In genomic region chr4:58994762-58995161, GRCm38 (mm10) we compare ENCODE assay signal across 12 mouse cellular contexts. TPM values are rescaled to one million over a fixed set of nuclear protein-coding genes. Genes with fewer than 3 reads are reported as not detected.
DNase-seq lines count a peak whose midpoint lies in the region; ATAC-seq and TF ChIP-seq lines count a peak whose summit lies in the region.
"Had no signal": no experiment of that assay in that cellular context is flagged by ENCODE, and none has a peak within 500 bp of the region (broad histone marks: within the 10 kb centered on the region; RNA-seq: fewer than 3 reads in every experiment).

Gene Dnajc25 (plus strand): TSS chr4:58995062.

- H3K27me3 ChIP-seq in embryonic facial prominence, embryonic 12.5 days = no peaks in the 10 kb centered on the region
- H3K27me3 ChIP-seq in embryonic facial prominence, embryonic 10.5 days (replicated peaks; ENCODE audit: low read depth, poor library complexity, severe bottlenecking) = no peaks in the 10 kb centered on the region

- 0 out of 2 replicates have a peak, but pooled peaks cover 4% of the 10 kb centered on the region for H3K9me3 ChIP-seq in embryonic facial prominence, embryonic 12.5 days
- no peaks in the 10 kb centered on the region for H3K9me3 ChIP-seq in embryonic facial prominence, embryonic 10.5 days
- no peaks in the 10 kb centered on the region for H3K9me3 ChIP-seq in ES-E14 (ENCODE audit: control insufficient read depth, insufficient read depth, low read depth, low read length)

- H3K27ac ChIP-seq in embryonic facial prominence, embryonic 12.5 days = no peak within 1 kb of the TSS
- no peak within 1 kb of the TSS for H3K27ac ChIP-seq in embryonic facial prominence, embryonic 10.5 days (replicated peaks)
- no peak within 1 kb of the TSS for H3K27ac ChIP-seq in ES-E14 (ENCODE audit: insufficient read depth, low read depth, low read length, poor library complexity, severe bottlenecking)
- H3K27ac ChIP-seq in layer of hippocampus, adult 2 months = no peak within 1 kb of the TSS

- no peak within 1 kb of the TSS for H3K4me2 ChIP-seq in embryonic facial prominence, embryonic 12.5 days (replicated peaks)

- no peaks in the 10 kb centered on the region for H3K4me1 ChIP-seq in embryonic facial prominence, embryonic 12.5 days
- H3K4me1 ChIP-seq in embryonic facial prominence, embryonic 10.5 days = peaks cover 4% of the 10 kb centered on the region; the same call in 1 of the 2 replicates
- peaks cover 2 to 6% of the 10 kb centered on the region in 2 experiments; a peak in 1 of 4 replicates for H3K4me1 ChIP-seq in ES-E14 (ENCODE audit: control insufficient read depth in 2 of 2, insufficient read depth in 2 of 2, low read length in 2 of 2, poor library complexity in 1 of 2)

- in situ Hi-C loops in ES-E14 (cut with MboI; ENCODE audit: low sequenced_read_pairs in 2 of 2, unreplicated experiment in 2 of 2) = no loop called here

- H3K9ac ChIP-seq in embryonic facial prominence, embryonic 12.5 days = no peak within 1 kb of the TSS
- H3K9ac ChIP-seq in ES-E14 (ENCODE audit: insufficient read depth, low read depth, low read length, poor library complexity, severe bottlenecking) = no peak within 1 kb of the TSS
- H3K9ac ChIP-seq: forebrain, postnatal 0 days had no signal

- no peak within 1 kb of the TSS for H3K4me3 ChIP-seq in embryonic facial prominence, embryonic 12.5 days
- H3K4me3 ChIP-seq in embryonic facial prominence, embryonic 10.5 days = no peak within 1 kb of the TSS
- H3K4me3 ChIP-seq in ES-E14 (ENCODE audit: insufficient read depth in 1 of 2, low read depth in 1 of 2, low read length in 2 of 2, poor library complexity in 1 of 2, severe bottlenecking in 1 of 2) = no peak within 1 kb of the TSS
- no peak within 1 kb of the TSS for H3K4me3 ChIP-seq in layer of hippocampus, adult 2 months

- H3K36me3 ChIP-seq in embryonic facial prominence, embryonic 12.5 days = no peaks in the 10 kb centered on the region
- no peaks in the 10 kb centered on the region for H3K36me3 ChIP-seq in embryonic facial prominence, embryonic 10.5 days (replicated peaks)
- H3K36me3 ChIP-seq in ES-E14 (ENCODE audit: control insufficient read depth, insufficient read depth, low read length, poor library complexity, severe bottlenecking) = no peaks in the 10 kb centered on the region

- DNase-seq in embryonic facial prominence, embryonic 10.5 days (ENCODE audit: low spot score) = no peak
- no peak for DNase-seq in ES-E14 (ENCODE audit: low read depth, low spot score)
- no peak for DNase-seq in gastrocnemius, postnatal 10 days
- DNase-seq in Muller cell, postnatal 12 days (ENCODE audit: inconsistent ontology term) = no peak
- DNase-seq in layer of hippocampus, adult 9-11 months = no peak
- no peak for DNase-seq in layer of hippocampus, adult 2 months (ENCODE audit: low spot score in 2 of 2)
- DNase-seq: cerebellum, adult 8-10 months; forebrain, postnatal 0 days; kidney, adult 8-10 months; right cerebral cortex, postnatal 4 days had no signal

- ATAC-seq in embryonic facial prominence, embryonic 12.5 days (ENCODE audit: insufficient number of reproducible peaks, insufficient read depth, low FRiP score, low TSS enrichment) = no peak
- no peak for ATAC-seq in hematopoietic stem cell, adult 5-6 weeks (replicated peaks in 1 of 2; ENCODE audit: insufficient read depth in 1 of 2, low FRiP score in 2 of 2, low TSS enrichment in 1 of 2, low read depth in 1 of 2, poor library complexity in 2 of 2, severe bottlenecking in 2 of 2)
- ATAC-seq: forebrain, postnatal 0 days had no signal

- WGBS in embryonic facial prominence, embryonic 12.5 days = 89% methylated on average over 4 of the region's 4 CpGs
- WGBS in embryonic facial prominence, embryonic 10.5 days = 88% methylated on average over 4 of the region's 4 CpGs

- TF ChIP-seq CTCF in layer of hippocampus, adult 2 months (conservative IDR thresholded peaks at IDR 0.05) = no peak

TF ChIP-seq in ES-E14, 5 proteins besides CTCF, POLR2A, EP300 and RAD21:
- TF ChIP-seq CHD2 (IDR thresholded peaks at IDR 0.05; ENCODE audit: low read depth, low read length) = no peak
- TF ChIP-seq MAFK (IDR thresholded peaks at IDR 0.05; ENCODE audit: insufficient read depth, low read depth, low read length) = no peak
- no peak for TF ChIP-seq ZC3H11A (IDR thresholded peaks at IDR 0.05; ENCODE audit: borderline replicate concordance, low read depth, low read length)
- TF ChIP-seq ZNF384 (IDR thresholded peaks at IDR 0.05; ENCODE audit: low read depth, low read length) = no peak
- TF ChIP-seq HCFC1 (IDR thresholded peaks at IDR 0.05; ENCODE audit: borderline replicate concordance, insufficient read depth, low read length) = no peak

RNA-seq across cellular contexts. Expression of gene Dnajc25, which starts in this region (rescaled TPM):
- polyA plus RNA-seq in embryonic facial prominence, embryonic 12.5 days (2016; fragmentation: Nextera tagmentation; extraction: Ambion mirVana) = 11.0 and 11.4 TPM in 2 replicates
- polyA plus RNA-seq in embryonic facial prominence, embryonic 10.5 days (2016; fragmentation: Nextera tagmentation; extraction: Ambion mirVana) = 6.9 and 8.2 TPM in 2 replicates
- 7.8 and 12.0 TPM in 2 replicates for total RNA-seq in ES-E14 (2012; rRNA removed)
- 10 to 100 TPM; 11.3 to 13.7 TPM for total RNA-seq in gastrocnemius, postnatal 10 days (2021)
- total RNA-seq in hematopoietic stem cell, adult 5-6 weeks (2017) = 11.1 and 16.5 TPM in 2 replicates
- total RNA-seq in layer of hippocampus, adult 2 months (2021) = 1 to 10 TPM; 5.5 to 6.1 TPM
